Mouse (Mus musculus): ENCODE measurements at regions not wholly inside any gene's neighbourhood (a gene's known extent, or its start where the extent isn't known, plus 50 kb on each side); places are given as distances from the start of the nearest gene placed in this dataset.

- no peak overlapping the region for H3K4me2 ChIP-seq
- WGBS, result 92% methylated on average over 3 of the region's 3 CpGs
- no peaks in the 10 kb centered on the region for H3K36me3 ChIP-seq
- H3K9ac ChIP-seq, result no peak overlapping the region
- no peaks in the 10 kb centered on the region for H3K9me3 ChIP-seq
- no peak overlapping the region for H3K4me3 ChIP-seq
- H3K4me1 ChIP-seq (replicated peaks), result no peaks in the 10 kb centered on the region
- H3K27ac ChIP-seq (replicated peaks), result no peak overlapping the region
- H3K27me3 ChIP-seq, result no peaks in the 10 kb centered on the region
- ATAC-seq (ENCODE audit: low FRiP score, low read depth), result no peak
Observed at GRCm38 (mm10) chr2:46315243-46315642, 1198.0 kb upstream of the Zeb2 start.

DNA sequence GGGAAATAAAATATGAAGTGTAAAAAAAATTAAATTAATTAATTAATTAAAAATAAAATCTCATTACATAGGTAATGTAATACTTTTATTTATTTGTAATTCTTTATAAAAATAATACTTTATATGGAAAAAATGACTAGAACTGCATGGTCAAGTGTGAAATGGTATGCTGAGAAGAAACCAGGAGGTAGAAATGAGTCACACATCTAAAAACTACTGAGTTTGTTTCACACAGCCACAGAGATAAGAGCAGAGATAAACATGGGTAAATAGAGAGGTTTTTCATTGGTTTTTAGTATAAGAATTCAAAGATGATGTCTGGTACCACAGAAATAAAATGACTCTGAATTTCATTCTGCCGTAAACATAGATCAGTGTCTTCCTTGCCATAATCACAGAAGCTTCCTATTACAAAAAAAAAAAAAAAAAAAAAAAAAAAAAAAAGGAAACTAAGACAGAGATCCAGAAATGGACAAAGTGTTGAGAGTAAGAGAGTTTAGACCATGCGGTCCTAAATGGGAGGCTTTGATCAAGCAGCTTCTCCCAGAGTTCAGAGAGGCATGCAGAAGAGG is 1190.5 kb upstream of the Zeb2 start:
- no peaks in the 10 kb centered on the region for H3K36me3 ChIP-seq
- no peaks in the 10 kb centered on the region for H3K9me3 ChIP-seq
- H3K27me3 ChIP-seq, result no peaks in the 10 kb centered on the region
- no peak overlapping the region for H3K9ac ChIP-seq
- H3K4me3 ChIP-seq, result no peak overlapping the region
- H3K4me1 ChIP-seq (replicated peaks), result no peaks in the 10 kb centered on the region
- 94% methylated on average over 2 of the region's 2 CpGs for WGBS
- no peak overlapping the region for H3K27ac ChIP-seq (replicated peaks)
- ATAC-seq (ENCODE audit: low FRiP score, low read depth), result no peak
- no peak overlapping the region for H3K4me2 ChIP-seq

DNA sequence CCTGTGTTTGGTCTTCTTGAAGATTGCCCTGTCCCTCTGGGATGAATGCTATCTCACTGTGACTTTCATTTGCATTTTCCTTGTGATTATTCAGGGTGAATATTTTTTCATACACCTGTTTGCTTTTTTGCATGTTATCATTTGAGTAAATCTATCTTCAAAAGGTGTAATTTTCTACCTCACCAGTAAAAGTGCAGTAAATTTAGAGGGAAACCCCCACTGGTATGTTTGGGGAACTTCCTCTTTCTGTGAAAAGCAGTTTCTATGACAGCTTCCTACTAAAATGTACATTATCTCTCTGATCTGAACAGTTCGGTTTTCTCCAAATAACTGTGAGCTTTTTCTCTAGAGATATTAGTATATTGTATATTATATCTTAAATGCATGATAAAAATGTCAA is 1185.4 kb upstream of the Zeb2 start:
- WGBS, result 80% methylated on average over 1 of the region's 1 CpGs
- no peak overlapping the region for H3K9ac ChIP-seq
- H3K27ac ChIP-seq (replicated peaks), result no peak overlapping the region
- no peaks in the 10 kb centered on the region for H3K4me1 ChIP-seq (replicated peaks)
- no peaks in the 10 kb centered on the region for H3K27me3 ChIP-seq
- no peak overlapping the region for H3K4me2 ChIP-seq
- H3K36me3 ChIP-seq, result no peaks in the 10 kb centered on the region
- H3K9me3 ChIP-seq, result no peaks in the 10 kb centered on the region
- ATAC-seq (ENCODE audit: low FRiP score, low read depth), result no peak
- no peak overlapping the region for H3K4me3 ChIP-seq

- 37% methylated on average over 2 of the region's 2 CpGs for WGBS
- no peaks in the 10 kb centered on the region for H3K9me3 ChIP-seq
- ATAC-seq (ENCODE audit: low FRiP score, low read depth), result no peak
- H3K9ac ChIP-seq, result no peak overlapping the region
- no peaks in the 10 kb centered on the region for H3K27me3 ChIP-seq
- H3K36me3 ChIP-seq, result no peaks in the 10 kb centered on the region
- H3K4me2 ChIP-seq, result no peak overlapping the region
- H3K4me1 ChIP-seq (replicated peaks), result no peaks in the 10 kb centered on the region
- no peak overlapping the region for H3K4me3 ChIP-seq
- H3K27ac ChIP-seq (replicated peaks), result no peak overlapping the region
Observed at GRCm38 (mm10) chr2:46297274-46297843, 1180.2 kb upstream of the Zeb2 start.

GRCm38 (mm10) chr2:46283929-46284598 is 1166.9 kb upstream of the Zeb2 start:
- H3K4me1 ChIP-seq (replicated peaks), result no peaks in the 10 kb centered on the region
- 81% methylated on average over 5 of the region's 5 CpGs for WGBS

GRCm38 (mm10) chr2:46280822-46281221 is 1163.6 kb upstream of the Zeb2 start:
- Histone ChIP-seq H3K27ac (replicated peaks) (no peak overlapping the region), H3K4me2 (no peak overlapping the region), H3K36me3 (no peaks in the 10 kb centered on the region), H3K4me3 (no peak overlapping the region), H3K9ac (no peak overlapping the region), H3K4me1 (replicated peaks) (no peaks in the 10 kb centered on the region), H3K9me3 (no peaks in the 10 kb centered on the region), H3K27me3 (no peaks in the 10 kb centered on the region)
- 79% methylated on average over 2 of the region's 2 CpGs for WGBS
- no peak for ATAC-seq (ENCODE audit: low FRiP score, low read depth)

More at GRCm38 (mm10) chr2:46283929-46284598, 1166.9 kb upstream of the Zeb2 start:
- no peaks in the 10 kb centered on the region for H3K36me3 ChIP-seq
- ATAC-seq (ENCODE audit: low FRiP score, low read depth), result no peak
- no peak overlapping the region for H3K4me2 ChIP-seq
- no peak overlapping the region for H3K27ac ChIP-seq (replicated peaks)
- no peak overlapping the region for H3K4me3 ChIP-seq
- no peak overlapping the region for H3K9ac ChIP-seq
- H3K9me3 ChIP-seq, result no peaks in the 10 kb centered on the region
- H3K27me3 ChIP-seq, result no peaks in the 10 kb centered on the region

DNA sequence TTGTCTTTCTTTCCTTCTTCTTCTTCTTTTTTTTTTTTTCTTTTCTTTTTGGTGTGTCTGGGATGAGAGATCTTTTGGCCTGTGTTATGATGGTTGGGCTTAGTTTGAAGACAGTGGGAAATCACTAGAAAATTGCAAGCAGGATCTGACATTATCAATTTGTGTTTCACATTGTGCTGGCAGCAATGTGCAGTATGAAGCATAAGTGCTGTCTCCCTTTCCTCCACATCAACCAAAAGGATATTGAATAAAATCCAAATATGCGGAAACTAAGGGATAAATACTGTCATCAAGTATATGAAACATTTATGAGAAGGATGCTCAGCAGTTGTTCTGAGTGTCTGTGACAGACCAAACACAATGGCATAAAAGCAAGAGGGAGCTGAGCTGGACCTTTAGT is 1144.4 kb upstream of the Zeb2 start:
- Histone ChIP-seq H3K9me3 (no peaks in the 10 kb centered on the region), H3K27me3 (no peaks in the 10 kb centered on the region), H3K9ac (no peak overlapping the region), H3K4me3 (no peak overlapping the region), H3K4me2 (no peak overlapping the region), H3K27ac (replicated peaks) (no peak overlapping the region), H3K4me1 (replicated peaks) (no peaks in the 10 kb centered on the region), H3K36me3 (no peaks in the 10 kb centered on the region)
- WGBS, result 85% methylated on average over 1 of the region's 1 CpGs
- ATAC-seq (ENCODE audit: low FRiP score, low read depth), result no peak

GRCm38 (mm10) chr2:46251562-46251961 is 1134.4 kb upstream of the Zeb2 start:
- Histone ChIP-seq H3K9me3 (no peaks in the 10 kb centered on the region), H3K4me1 (replicated peaks) (no peaks in the 10 kb centered on the region), H3K36me3 (no peaks in the 10 kb centered on the region), H3K4me2 (no peak overlapping the region), H3K27me3 (no peaks in the 10 kb centered on the region), H3K27ac (replicated peaks) (no peak overlapping the region), H3K4me3 (no peak overlapping the region), H3K9ac (no peak overlapping the region)
- no peak for ATAC-seq (ENCODE audit: low FRiP score, low read depth)
- 93% methylated on average over 7 of the region's 7 CpGs for WGBS

DNA sequence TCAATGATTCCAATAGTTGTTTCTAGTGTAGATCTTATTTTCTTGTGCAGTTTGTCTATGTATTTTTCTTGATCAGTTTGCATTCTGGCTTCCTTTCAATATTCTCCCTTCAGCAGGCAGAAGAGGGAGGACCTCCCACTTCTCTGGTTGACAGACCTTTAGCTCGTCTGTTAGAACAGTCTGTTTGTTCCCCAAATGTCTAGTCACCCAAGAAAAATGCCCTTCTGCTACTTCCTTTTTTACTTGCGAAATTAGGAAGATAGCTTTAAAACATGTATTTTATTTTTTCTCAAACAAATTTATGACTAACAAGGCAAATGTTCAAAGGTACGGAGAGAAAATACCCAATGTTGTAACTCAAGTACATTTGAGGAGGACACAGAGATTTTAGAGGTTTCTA is 1128.5 kb upstream of the Zeb2 start:
- no peak overlapping the region for H3K4me3 ChIP-seq
- no peak for ATAC-seq (ENCODE audit: low FRiP score, low read depth)
- WGBS, result 72% methylated on average over 3 of the region's 3 CpGs
- H3K9ac ChIP-seq, result no peak overlapping the region
- no peak overlapping the region for H3K27ac ChIP-seq (replicated peaks)
- no peaks in the 10 kb centered on the region for H3K9me3 ChIP-seq
- H3K36me3 ChIP-seq, result no peaks in the 10 kb centered on the region
- no peaks in the 10 kb centered on the region for H3K27me3 ChIP-seq
- H3K4me1 ChIP-seq (replicated peaks), result no peaks in the 10 kb centered on the region
- H3K4me2 ChIP-seq, result no peak overlapping the region

- H3K36me3 ChIP-seq, result no peaks in the 10 kb centered on the region
- H3K9me3 ChIP-seq, result no peaks in the 10 kb centered on the region
- no peak overlapping the region for H3K9ac ChIP-seq
- H3K27me3 ChIP-seq, result no peaks in the 10 kb centered on the region
- no peak overlapping the region for H3K4me2 ChIP-seq
- H3K4me1 ChIP-seq (replicated peaks), result no peaks in the 10 kb centered on the region
- H3K4me3 ChIP-seq, result no peak overlapping the region
- no peak overlapping the region for H3K27ac ChIP-seq (replicated peaks)
- 90% methylated on average over 3 of the region's 3 CpGs for WGBS
- no peak for ATAC-seq (ENCODE audit: low FRiP score, low read depth)
Observed at GRCm38 (mm10) chr2:46244697-46245096, 1127.5 kb upstream of the Zeb2 start.

DNA sequence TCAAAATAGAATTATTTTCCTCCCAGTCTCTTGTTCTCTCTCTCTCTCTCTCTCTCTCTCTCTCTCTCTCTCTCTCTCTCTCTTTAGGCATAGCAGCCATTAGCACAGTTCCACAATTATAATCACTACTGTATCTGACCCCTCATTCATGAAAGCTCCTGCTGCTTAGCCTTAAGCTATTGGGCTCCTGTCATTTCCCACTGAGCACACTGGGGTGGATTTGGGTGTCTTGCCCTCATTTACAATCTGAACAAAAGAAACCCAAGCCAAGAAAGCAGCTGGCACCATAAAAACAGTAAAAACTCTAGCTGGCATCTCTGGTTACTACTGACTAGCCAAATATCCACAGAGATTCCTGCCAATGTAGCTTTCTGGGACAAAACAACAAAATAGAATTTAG is 1125.6 kb upstream of the Zeb2 start:
- Histone ChIP-seq H3K27me3 (no peaks in the 10 kb centered on the region), H3K36me3 (no peaks in the 10 kb centered on the region), H3K4me1 (replicated peaks) (no peaks in the 10 kb centered on the region), H3K9ac (no peak overlapping the region), H3K27ac (replicated peaks) (no peak overlapping the region), H3K4me3 (no peak overlapping the region), H3K4me2 (no peak overlapping the region), H3K9me3 (no peaks in the 10 kb centered on the region)
- peak; percentile 61; the same call in 1 of the 2 replicates for ATAC-seq (ENCODE audit: low FRiP score, low read depth)

GRCm38 (mm10) chr2:46239874-46240273 is 1122.7 kb upstream of the Zeb2 start:
- H3K27me3 ChIP-seq, result no peaks in the 10 kb centered on the region
- no peak overlapping the region for H3K9ac ChIP-seq
- H3K4me1 ChIP-seq (replicated peaks), result no peaks in the 10 kb centered on the region
- no peak overlapping the region for H3K4me2 ChIP-seq
- H3K4me3 ChIP-seq, result no peak overlapping the region
- H3K9me3 ChIP-seq, result no peaks in the 10 kb centered on the region
- WGBS, result 76% methylated on average over 4 of the region's 4 CpGs
- no peaks in the 10 kb centered on the region for H3K36me3 ChIP-seq
- H3K27ac ChIP-seq (replicated peaks), result no peak overlapping the region
- no peak for ATAC-seq (ENCODE audit: low FRiP score, low read depth)

All from hindbrain, embryonic 15.5 days (tissue).